ENCODE assay signal across 8 mouse cellular contexts in genomic region chr5:58736610-58737009, GRCm38 (mm10).
DNase-seq lines count a peak whose midpoint lies in the region; ATAC-seq lines count a peak whose summit lies in the region.

No protein-coding gene starts in this region.

- H3K4me1 ChIP-seq in forebrain, embryonic 10.5 days, result no peaks in the 10 kb centered on the region
- peaks cover 6% of the 10 kb centered on the region for H3K4me1 ChIP-seq in forebrain, embryonic 13.5 days
- no peaks in the 10 kb centered on the region for H3K4me1 ChIP-seq in embryonic facial prominence, embryonic 11.5 days (ENCODE audit: control insufficient read depth, insufficient read depth, low read length)

- no peak; the same call in 1 of the 2 replicates for ATAC-seq in forebrain, embryonic 13.5 days
- no peak for ATAC-seq in embryonic facial prominence, embryonic 11.5 days (replicated peaks; ENCODE audit: insufficient number of reproducible peaks, low FRiP score, low TSS enrichment, low read depth)

- WGBS in forebrain, embryonic 10.5 days, result 64% methylated on average over 9 of the region's 9 CpGs
- WGBS in forebrain, embryonic 13.5 days, result 66% methylated on average over 9 of the region's 9 CpGs
- 63% methylated on average over 9 of the region's 9 CpGs for WGBS in embryonic facial prominence, embryonic 11.5 days

- DNase-seq in forebrain, embryonic 10.5 days (ENCODE audit: extremely low spot score, low spot score), result peak; percentile 20
- DNase-seq in urinary bladder, adult 18-20 months (ENCODE audit: low spot score in 2 of 2), result peak; percentile 28 to 50
- no peak for DNase-seq in urinary bladder, adult 2 months (ENCODE audit: low spot score)
- peak; percentile 56 for DNase-seq in embryonic facial prominence, embryonic 11.5 days (ENCODE audit: low spot score)
- DNase-seq in kidney, postnatal 36 days, result peak; percentile 22 to 76
- DNase-seq in lung, postnatal 10 days, result peak; percentile 56
- peak; percentile 33 for DNase-seq in thymus, postnatal 14 days

- H3K27ac ChIP-seq in forebrain, embryonic 10.5 days, result no peak overlapping the region
- H3K27ac ChIP-seq in forebrain, embryonic 13.5 days, result no peak overlapping the region
- H3K27ac ChIP-seq in embryonic facial prominence, embryonic 11.5 days (replicated peaks; ENCODE audit: low read depth, low read length), result no peak overlapping the region

- H3K4me2 ChIP-seq in forebrain, embryonic 13.5 days, result no peak overlapping the region
- no peak overlapping the region for H3K4me2 ChIP-seq in embryonic facial prominence, embryonic 11.5 days (ENCODE audit: low read depth, low read length)

- H3K9ac ChIP-seq in forebrain, embryonic 13.5 days, result no peak overlapping the region
- no peak overlapping the region for H3K9ac ChIP-seq in embryonic facial prominence, embryonic 11.5 days (replicated peaks; ENCODE audit: low read length)

- no peaks in the 10 kb centered on the region for H3K27me3 ChIP-seq in forebrain, embryonic 10.5 days (ENCODE audit: poor library complexity, severe bottlenecking)
- no peaks in the 10 kb centered on the region for H3K27me3 ChIP-seq in forebrain, embryonic 13.5 days
- no peaks in the 10 kb centered on the region for H3K27me3 ChIP-seq in embryonic facial prominence, embryonic 11.5 days (ENCODE audit: control insufficient read depth, insufficient read depth, low read length)

- no peaks in the 10 kb centered on the region for H3K36me3 ChIP-seq in forebrain, embryonic 10.5 days (replicated peaks)
- no peaks in the 10 kb centered on the region for H3K36me3 ChIP-seq in forebrain, embryonic 13.5 days (ENCODE audit: poor library complexity, severe bottlenecking)
- H3K36me3 ChIP-seq in embryonic facial prominence, embryonic 11.5 days (replicated peaks; ENCODE audit: control insufficient read depth, insufficient read depth, low read depth, low read length), result no peaks in the 10 kb centered on the region

- no peak overlapping the region for H3K4me3 ChIP-seq in forebrain, embryonic 10.5 days
- H3K4me3 ChIP-seq in forebrain, embryonic 13.5 days, result no peak overlapping the region
- no peak overlapping the region for H3K4me3 ChIP-seq in embryonic facial prominence, embryonic 11.5 days (ENCODE audit: low read depth, low read length)

- no peaks in the 10 kb centered on the region for H3K9me3 ChIP-seq in forebrain, embryonic 10.5 days
- no peaks in the 10 kb centered on the region for H3K9me3 ChIP-seq in forebrain, embryonic 13.5 days (replicated peaks)
- H3K9me3 ChIP-seq in embryonic facial prominence, embryonic 11.5 days (replicated peaks; ENCODE audit: control insufficient read depth, low read length), result no peaks in the 10 kb centered on the region
